Mouse (Mus musculus) neural tube, embryonic 12.5 days (tissue): ENCODE measurements around the gene Zscan5b. TPM values are rescaled to one million over a fixed set of nuclear protein-coding genes. Genes with fewer than 3 reads are reported as not detected.

ENCODE experiments used
- ATAC-seq: fragments of 200-750 bp; cut with Nextera tagmentation; 2 replicates; pipeline ENCODE4 v1.8.0; 2017; ENCODE audit warnings: low read depth, mild to moderate bottlenecking, moderate TSS enrichment, moderate library complexity; ENCODE audit not compliant: low FRiP score
- H3K27ac ChIP-seq: fragments of 300-500 bp; sonication (generic); 2 replicates; pipeline ENCODE4 v1.5.1; 2016
- H3K27me3 ChIP-seq: fragments of 300-500 bp; sonication (generic); replicated peaks from 2 replicates; pipeline ENCODE4 v1.6.1; 2016; ENCODE audit warnings: mild to moderate bottlenecking
- H3K36me3 ChIP-seq: fragments of 300-500 bp; sonication (generic); 2 replicates; pipeline ENCODE4 v1.6.1; 2016; ENCODE audit warnings: mild to moderate bottlenecking
- H3K4me1 ChIP-seq: fragments of 300-500 bp; sonication (generic); 2 replicates; pipeline ENCODE4 v1.6.1; 2016
- H3K4me2 ChIP-seq: fragments of 300-500 bp; sonication (generic); replicated peaks from 2 replicates; pipeline ENCODE4 v1.6.1; 2016; ENCODE audit warnings: mild to moderate bottlenecking
- H3K4me3 ChIP-seq: fragments of 300-500 bp; sonication (generic); 2 replicates; pipeline ENCODE4 v1.5.1; 2016
- H3K9ac ChIP-seq: fragments of 300-500 bp; sonication (generic); 2 replicates; pipeline ENCODE4 v1.6.1; 2016; ENCODE audit warnings: mild to moderate bottlenecking
- H3K9me3 ChIP-seq: fragments of 300-500 bp; sonication (generic); 2 replicates; pipeline ENCODE4 v1.6.1; 2016; ENCODE audit warnings: mild to moderate bottlenecking
- WGBS: fragments of 180-500 bp; shearing (Covaris S2); methylation state at CpG from one replicate; pipeline ENCODE4 v1.1.7; 2016; 5-methylcytosine and 5-hydroxymethylcytosine counted together
- polyA plus RNA-seq: library from polyadenylated mRNA; unstranded; fragments of >200 nt; fragmentation: Nextera tagmentation; extraction: Ambion mirVana; gene quantifications from 2 replicates; pipeline ENCODE4 v1.2.1, GENCODE M21; 2016

Zscan5b gene
- polyA plus RNA-seq, 1 experiment from 2014 or later = not detected

GRCm38 (mm10) chr7:6285842-6286705 is 64.0 kb downstream of the Zscan5b start, which contains the start of gene Zfp667:
Gene Zfp667, plus strand, starts transcription at chr7:6286579.
- peaks cover 13% of the 10 kb centered on the region; the same call in 1 of the 2 replicates for H3K4me1 ChIP-seq
- H3K36me3 ChIP-seq = no peaks in the 10 kb centered on the region
- peak within 1 kb of the TSS; percentile 46; the same call in 1 of the 2 replicates for H3K27ac ChIP-seq
- 4% methylated on average over 50 of the region's 50 CpGs for WGBS
- no peaks in the 10 kb centered on the region for H3K9me3 ChIP-seq
- peak; percentile 72 for ATAC-seq
- H3K27me3 ChIP-seq = no peaks in the 10 kb centered on the region
- H3K4me2 ChIP-seq = peak within 1 kb of the TSS; percentile 74
- H3K9ac ChIP-seq = peak within 1 kb of the TSS; percentile 60
- H3K4me3 ChIP-seq = peak within 1 kb of the TSS; percentile 49

GRCm38 (mm10) chr7:6286921-6287531 is 64.9 kb downstream of the Zscan5b start:
- H3K36me3 ChIP-seq = no peaks in the 10 kb centered on the region
- ATAC-seq = peak; percentile 25
- peaks cover 13% of the 10 kb centered on the region; the same call in 1 of the 2 replicates for H3K4me1 ChIP-seq
- no peaks in the 10 kb centered on the region for H3K27me3 ChIP-seq
- 21% methylated on average over 15 of the region's 15 CpGs for WGBS
- H3K9ac ChIP-seq = peak overlapping the region; percentile 60
- no peaks in the 10 kb centered on the region for H3K9me3 ChIP-seq
- H3K4me3 ChIP-seq = peak overlapping the region; percentile 49
- peak overlapping the region; percentile 46; the same call in 1 of the 2 replicates for H3K27ac ChIP-seq
- peak overlapping the region; percentile 74 for H3K4me2 ChIP-seq

Other genes with a start within 250 kb of the Zscan5b start
- gene Vmn1r65, start 211.3 kb upstream of the Zscan5b start, polyA plus RNA-seq = not detected in 2 replicates
- not detected in 2 replicates for gene Nlrp4c, start 177.1 kb upstream of the Zscan5b start, polyA plus RNA-seq
- gene Zfp787, start 66.3 kb upstream of the Zscan5b start, polyA plus RNA-seq = 36.4 and 37.0 TPM in 2 replicates
- 78.1 and 86.0 TPM in 2 replicates for gene Zfp444, start 50.1 kb upstream of the Zscan5b start, polyA plus RNA-seq
- gene Galp, start 25.2 kb upstream of the Zscan5b start, polyA plus RNA-seq = not detected in 2 replicates
- gene Epp13, start 30.4 kb downstream of the Zscan5b start, polyA plus RNA-seq = not detected in 2 replicates
- gene Zfp667, start 64.3 kb downstream of the Zscan5b start, polyA plus RNA-seq = 15.1 and 15.4 TPM in 2 replicates
- gene Zfp583, start 109.0 kb downstream of the Zscan5b start, polyA plus RNA-seq = 8.0 and 10.1 TPM in 2 replicates
- gene Gm3854, start 121.5 kb downstream of the Zscan5b start, polyA plus RNA-seq = 3.7 and 5.2 TPM in 2 replicates
- 2.0 and 3.1 TPM in 2 replicates for gene Zfp78, start 141.0 kb downstream of the Zscan5b start, polyA plus RNA-seq
- 15.5 and 15.6 TPM in 2 replicates for gene Zfp28, start 161.0 kb downstream of the Zscan5b start, polyA plus RNA-seq
- gene Smim17, start 176.4 kb downstream of the Zscan5b start, polyA plus RNA-seq = 1.5 and 1.7 TPM in 2 replicates
- not detected in 2 replicates for gene Gm20715, start 188.0 kb downstream of the Zscan5b start, polyA plus RNA-seq
- gene Olfr1344, start 216.4 kb downstream of the Zscan5b start, polyA plus RNA-seq = not detected in 2 replicates
- not detected in 2 replicates for gene Olfr1336, start 233.9 kb downstream of the Zscan5b start, polyA plus RNA-seq
- gene Olfr1346, start 244.8 kb downstream of the Zscan5b start, polyA plus RNA-seq = not detected in 2 replicates